Mouse (Mus musculus) T-cell, adult 2 months (primary cell): ENCODE results near the gene Racgap1.

Experiments
- DNase-seq: peaks from one replicate; pipeline ENCODE4 v3.0.0; 2022; ENCODE audit warnings: low spot score

Racgap1 gene

DNA sequence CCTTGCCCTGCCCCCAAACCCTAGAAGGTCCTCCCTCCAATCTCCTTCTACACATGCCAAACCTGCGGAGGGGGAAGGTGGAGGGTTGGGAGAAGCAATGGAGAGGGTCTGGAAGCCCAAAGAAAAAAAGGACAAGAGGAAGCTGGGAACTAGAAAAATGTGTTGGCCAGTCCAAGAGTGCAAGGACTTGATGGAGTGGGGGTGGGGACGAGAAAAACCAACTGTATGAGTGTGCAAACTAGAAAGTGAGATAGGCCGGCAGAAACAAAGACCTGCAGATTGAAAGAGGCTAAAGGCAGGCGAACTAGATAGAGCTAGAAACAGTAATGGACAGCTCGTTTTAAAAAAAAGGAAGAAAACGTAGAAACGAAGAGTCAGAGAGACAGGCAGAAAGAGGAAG, 61.8 kb downstream of the Racgap1 start:
- DNase-seq, result no peak

DNA sequence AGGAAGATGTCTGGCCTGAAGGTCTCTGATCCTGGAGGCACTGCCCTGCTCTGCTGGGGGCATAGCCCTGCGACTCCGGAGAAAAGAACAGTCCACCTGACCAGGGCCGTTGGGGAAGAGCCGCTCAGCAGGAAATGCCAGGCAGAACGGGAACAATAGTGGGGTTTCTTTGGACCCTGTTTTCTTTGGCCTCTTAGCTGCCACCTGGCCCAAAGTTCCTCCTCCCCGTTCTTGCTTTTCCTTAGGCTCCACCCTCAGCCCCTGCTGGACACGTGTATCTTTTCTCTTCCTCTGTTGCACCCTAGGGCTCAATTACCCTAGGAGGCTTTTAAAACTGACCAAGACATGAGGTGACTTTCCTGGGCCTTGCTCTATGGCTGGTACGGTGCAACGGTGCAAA, 62.2 kb downstream of the Racgap1 start:
- no peak for DNase-seq

DNA sequence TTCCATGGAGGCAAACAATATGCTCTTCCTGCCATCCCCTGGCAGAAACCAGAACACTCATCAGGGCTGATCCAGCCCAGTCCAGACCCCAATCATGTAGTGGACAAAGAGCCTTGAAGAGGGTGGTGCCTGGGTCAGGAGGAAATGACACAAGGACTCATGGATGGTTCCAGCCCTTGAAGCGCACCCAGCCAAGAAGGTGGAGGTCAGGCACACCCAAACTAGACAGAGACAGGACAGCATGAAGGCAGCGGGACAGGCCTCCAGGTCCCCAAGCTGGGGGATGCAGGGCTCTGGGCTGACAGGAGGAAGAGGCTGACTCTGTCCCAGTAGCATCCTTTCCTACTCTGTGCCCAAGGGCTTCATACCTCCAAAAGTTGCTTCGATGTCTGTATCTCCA, 64.9 kb downstream of the Racgap1 start:
- DNase-seq, result no peak

DNA sequence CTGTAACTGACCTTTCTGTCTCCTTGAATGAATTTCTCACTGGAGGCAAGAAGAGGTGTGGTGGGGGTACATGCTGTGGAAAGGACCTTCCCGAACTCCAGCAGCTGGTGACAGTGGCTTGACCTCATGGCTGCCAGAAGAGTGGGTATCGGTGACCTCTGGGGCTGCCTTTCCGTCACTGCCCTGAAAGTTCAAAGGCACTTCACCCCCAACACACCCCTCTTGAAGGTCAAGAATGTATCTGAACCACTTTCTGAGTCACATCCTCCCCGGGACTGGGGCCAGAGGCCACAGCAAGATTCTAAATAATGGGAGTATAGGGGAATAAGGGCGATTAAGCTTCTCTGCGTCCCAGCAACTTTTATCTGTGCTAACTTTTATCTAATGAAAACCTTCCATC, 65.7 kb downstream of the Racgap1 start:
- no peak for DNase-seq

- DNase-seq, result no peak
Observed at GRCm38 (mm10) chr15:99584407-99585202, 66.9 kb downstream of the Racgap1 start.

- no peak for DNase-seq
Observed at GRCm38 (mm10) chr15:99583463-99584344, 67.8 kb downstream of the Racgap1 start.

- no peak for DNase-seq
Observed at GRCm38 (mm10) chr15:99578802-99579485, 72.5 kb downstream of the Racgap1 start, which contains the start of gene Aqp2. Gene Aqp2, plus strand, starts transcription at chr15:99579055.
